Mouse (Mus musculus) limb, embryonic 10.5 days (tissue): Measurements from ENCODE around the gene Sema4a. TPM values are rescaled to one million over a fixed set of nuclear protein-coding genes. Genes with fewer than 3 reads are reported as not detected.

Experiments
- DNase-seq: peaks from one replicate; pipeline ENCODE4 v3.0.0-alpha.2; 2017; ENCODE audit warnings: low spot score
- H3K27ac ChIP-seq: fragments of 300-500 bp; sonication (generic); 2 replicates; pipeline ENCODE4 v1.5.1; 2016; ENCODE audit warnings: mild to moderate bottlenecking
- H3K27me3 ChIP-seq: fragments of 300-500 bp; sonication (generic); 2 replicates; pipeline ENCODE4 v1.6.1; 2016; ENCODE audit warnings: low read depth, mild to moderate bottlenecking; ENCODE audit not compliant: poor library complexity, severe bottlenecking
- H3K36me3 ChIP-seq: fragments of 300-500 bp; sonication (generic); 2 replicates; pipeline ENCODE4 v1.6.1; 2016; ENCODE audit warnings: mild to moderate bottlenecking, moderate library complexity
- H3K4me1 ChIP-seq: fragments of 300-500 bp; sonication (generic); 2 replicates; pipeline ENCODE4 v1.6.1; 2016
- H3K4me3 ChIP-seq: fragments of 300-500 bp; sonication (generic); 2 replicates; pipeline ENCODE4 v1.5.1; 2016; ENCODE audit warnings: mild to moderate bottlenecking, moderate library complexity
- H3K9me3 ChIP-seq: fragments of 300-500 bp; sonication (generic); replicated peaks from 2 replicates; pipeline ENCODE4 v1.6.1; 2016; ENCODE audit warnings: mild to moderate bottlenecking
- WGBS: fragments of 180-500 bp; shearing (Covaris S2); methylation state at CpG from one replicate; pipeline ENCODE4 v1.1.7; 2016; 5-methylcytosine and 5-hydroxymethylcytosine counted together
- microRNA-seq: library from miRNA; unstranded; fragments of <30 nt; microRNA quantifications from one replicate; pipeline ENCODE4, GENCODE M21; 2017
- polyA plus RNA-seq: library from polyadenylated mRNA; unstranded; fragments of >200 nt; fragmentation: Nextera tagmentation; extraction: Ambion mirVana; gene quantifications from 2 replicates; pipeline ENCODE4 v1.2.1, GENCODE M21; 2016

Gene Sema4a
- polyA plus RNA-seq, 1 experiment from 2014 or later = 6.7 TPM

- Histone ChIP-seq H3K27me3 (no peaks in the 10 kb centered on the region), H3K9me3 (no peaks in the 10 kb centered on the region), H3K27ac (peak within 1 kb of the TSS; percentile 98), H3K4me1 (peaks cover 37% of the 10 kb centered on the region), H3K36me3 (peaks cover 54% of the 10 kb centered on the region), H3K4me3 (peak within 1 kb of the TSS; percentile 68)
- under 1% methylated on average over 54 of the region's 54 CpGs for WGBS
- DNase-seq = peak; percentile 94
Measured at GRCm38 (mm10) chr3:88409741-88410644, 51.0 kb downstream of the Sema4a start, which contains the start of gene Pmf1. Gene Pmf1, minus strand, starts transcription at chr3:88410331.

- Histone ChIP-seq H3K36me3 (peaks cover 56% of the 10 kb centered on the region), H3K27ac (peak overlapping the region; percentile 98), H3K27me3 (no peaks in the 10 kb centered on the region), H3K4me3 (peak overlapping the region; percentile 68), H3K4me1 (peaks cover 37% of the 10 kb centered on the region), H3K9me3 (no peaks in the 10 kb centered on the region)
- DNase-seq = no peak
- WGBS = 68% methylated on average over 5 of the region's 5 CpGs
Measured at GRCm38 (mm10) chr3:88408953-88409352, 52.0 kb downstream of the Sema4a start.

GRCm38 (mm10) chr3:88407529-88407928 lies 53.5 kb downstream of the Sema4a start:
- DNase-seq = no peak
- 70% methylated on average over 7 of the region's 7 CpGs for WGBS
- Histone ChIP-seq H3K9me3 (no peaks in the 10 kb centered on the region), H3K36me3 (peaks cover 56% of the 10 kb centered on the region), H3K4me3 (peak overlapping the region; percentile 16; the same call in 1 of the 2 replicates), H3K4me1 (peaks cover 37% of the 10 kb centered on the region), H3K27me3 (no peaks in the 10 kb centered on the region), H3K27ac (no peak overlapping the region)

DNA sequence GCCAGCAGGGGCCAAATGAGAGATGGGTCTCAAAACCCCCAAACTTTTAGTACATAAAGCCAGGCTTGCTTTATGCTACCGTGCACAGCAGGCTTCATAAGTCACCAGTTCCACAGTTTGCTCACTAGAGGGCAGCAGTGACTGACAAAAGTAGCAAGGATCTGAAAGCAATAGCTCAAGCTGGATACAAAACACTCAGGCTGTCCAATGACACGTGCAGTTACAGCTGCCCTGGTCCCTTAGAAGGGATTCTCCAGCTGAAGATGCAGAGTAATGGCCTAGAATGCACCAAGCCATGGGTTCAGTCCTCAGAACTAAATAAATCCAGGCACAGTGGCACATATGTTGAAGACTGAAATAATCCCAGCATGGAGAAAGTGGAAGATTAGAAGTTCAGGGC lies 53.9 kb downstream of the Sema4a start:
- DNase-seq = peak; percentile 65
- H3K36me3 ChIP-seq = peaks cover 56% of the 10 kb centered on the region
- no peak overlapping the region for H3K4me3 ChIP-seq
- 7% methylated on average over 2 of the region's 2 CpGs for WGBS
- H3K27ac ChIP-seq = no peak overlapping the region
- no peaks in the 10 kb centered on the region for H3K9me3 ChIP-seq
- H3K4me1 ChIP-seq = peaks cover 37% of the 10 kb centered on the region
- H3K27me3 ChIP-seq = no peaks in the 10 kb centered on the region

- H3K4me1 ChIP-seq = peaks cover 22% of the 10 kb centered on the region
- H3K27ac ChIP-seq = no peak overlapping the region
- peaks cover 72% of the 10 kb centered on the region for H3K36me3 ChIP-seq
- no peaks in the 10 kb centered on the region for H3K9me3 ChIP-seq
- DNase-seq = no peak
- no peak overlapping the region for H3K4me3 ChIP-seq
- H3K27me3 ChIP-seq = no peaks in the 10 kb centered on the region
- WGBS = 95% methylated on average over 10 of the region's 10 CpGs
Measured at GRCm38 (mm10) chr3:88403522-88404230, 57.3 kb downstream of the Sema4a start.

DNA sequence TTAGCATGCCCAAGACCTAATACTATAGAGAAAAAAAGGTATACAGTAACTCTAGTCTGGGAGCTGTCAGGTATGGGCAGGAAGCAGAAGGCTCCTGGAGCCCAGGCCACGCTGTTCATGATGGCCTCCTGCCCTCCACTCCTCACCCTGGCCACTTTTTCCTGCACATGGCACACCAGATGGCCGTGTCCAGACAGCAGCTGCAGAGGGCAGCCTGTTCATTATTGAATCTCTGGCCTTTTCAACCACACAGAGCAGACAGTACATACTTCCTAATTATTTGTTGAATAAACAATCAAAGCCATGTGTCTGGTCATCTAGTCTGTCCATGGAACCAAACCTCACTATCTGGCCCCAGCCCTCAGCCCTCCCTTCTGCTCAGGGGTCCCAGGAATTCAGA lies 62.3 kb downstream of the Sema4a start:
- H3K4me1 ChIP-seq = peaks cover 4% of the 10 kb centered on the region; the same call in 1 of the 2 replicates
- peaks cover 94% of the 10 kb centered on the region for H3K36me3 ChIP-seq
- no peak for DNase-seq
- H3K27me3 ChIP-seq = no peaks in the 10 kb centered on the region
- H3K27ac ChIP-seq = no peak overlapping the region
- H3K4me3 ChIP-seq = no peak overlapping the region
- WGBS = 83% methylated on average over 2 of the region's 2 CpGs
- H3K9me3 ChIP-seq = no peaks in the 10 kb centered on the region

DNA sequence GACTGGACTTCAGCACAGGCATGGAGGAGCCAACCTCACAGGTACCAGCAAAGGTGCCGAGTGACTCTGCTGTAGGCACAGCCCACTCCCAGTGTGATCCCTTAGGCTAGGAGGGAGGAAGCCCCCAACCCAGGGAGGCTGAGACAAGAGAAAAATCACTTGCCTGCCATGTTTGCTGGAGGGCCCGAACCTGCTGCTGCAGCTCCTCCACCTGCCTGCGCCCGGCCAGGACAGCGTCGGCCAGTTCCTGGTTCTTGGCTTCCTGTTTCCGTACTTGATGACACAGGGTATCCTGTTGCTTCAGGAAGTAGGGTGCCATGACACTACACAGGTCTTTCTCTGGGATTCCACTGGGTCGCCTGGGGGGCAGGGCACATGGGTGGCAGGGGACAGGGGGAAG lies 65.2 kb downstream of the Sema4a start:
- peaks cover 93% of the 10 kb centered on the region for H3K36me3 ChIP-seq
- H3K9me3 ChIP-seq = no peaks in the 10 kb centered on the region
- no peak for DNase-seq
- H3K4me3 ChIP-seq = no peak overlapping the region
- WGBS = 92% methylated on average over 8 of the region's 8 CpGs
- H3K27ac ChIP-seq = no peak overlapping the region
- no peaks in the 10 kb centered on the region for H3K27me3 ChIP-seq
- peaks cover 4% of the 10 kb centered on the region; the same call in 1 of the 2 replicates for H3K4me1 ChIP-seq

DNA sequence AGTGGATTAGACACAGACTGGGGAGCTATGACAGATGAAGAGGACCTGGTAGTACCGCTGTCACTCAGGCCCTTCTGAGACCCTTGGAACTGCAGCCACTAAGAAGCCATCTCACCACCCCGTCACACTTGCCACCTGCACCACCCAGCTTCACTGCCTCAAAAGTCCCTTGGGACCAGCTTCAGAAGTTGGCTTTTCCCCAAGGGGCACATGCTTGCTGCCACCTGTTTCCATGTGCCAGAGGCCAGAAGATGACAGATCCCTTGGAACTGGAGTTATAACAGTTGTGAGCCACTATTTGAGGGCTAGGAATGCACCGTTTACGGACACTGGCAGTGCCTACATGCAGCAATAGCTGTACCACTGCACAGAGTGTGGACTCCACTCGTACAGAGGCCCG lies 65.7 kb downstream of the Sema4a start:
- no peak for DNase-seq
- peaks cover 4% of the 10 kb centered on the region; the same call in 1 of the 2 replicates for H3K4me1 ChIP-seq
- 92% methylated on average over 6 of the region's 6 CpGs for WGBS
- no peaks in the 10 kb centered on the region for H3K9me3 ChIP-seq
- H3K27ac ChIP-seq = no peak overlapping the region
- peaks cover 93% of the 10 kb centered on the region for H3K36me3 ChIP-seq
- H3K27me3 ChIP-seq = no peaks in the 10 kb centered on the region
- no peak overlapping the region for H3K4me3 ChIP-seq

GRCm38 (mm10) chr3:88393776-88394375 lies 67.1 kb downstream of the Sema4a start:
- no peak for DNase-seq
- H3K36me3 ChIP-seq = peaks cover 89% of the 10 kb centered on the region

More at GRCm38 (mm10) chr3:88393776-88394375, 67.1 kb downstream of the Sema4a start:
- no peaks in the 10 kb centered on the region for H3K9me3 ChIP-seq
- no peak overlapping the region for H3K4me3 ChIP-seq
- H3K4me1 ChIP-seq = peaks cover 1% of the 10 kb centered on the region; the same call in 1 of the 2 replicates
- no peak overlapping the region for H3K27ac ChIP-seq
- 87% methylated on average over 9 of the region's 9 CpGs for WGBS
- no peaks in the 10 kb centered on the region for H3K27me3 ChIP-seq

Small RNA genes within 50 kb of the gene (microRNA-seq; reads per million reads assigned to microRNA genes)
- gene Mir7011 = not detected

Other genes with a start within 250 kb of the Sema4a start
- 0.18 and 0.34 TPM in 2 replicates for gene Rhbg, start 206.5 kb downstream of the Sema4a start, polyA plus RNA-seq
- 0.26 TPM in 1 of 2 replicates, not detected in the other for gene Gm38392, start 174.0 kb downstream of the Sema4a start, polyA plus RNA-seq
- 14.0 and 15.4 TPM in 2 replicates for gene Tsacc, start 164.2 kb downstream of the Sema4a start, polyA plus RNA-seq
- 834 and 987 TPM in 2 replicates for gene Cct3, start 164.1 kb downstream of the Sema4a start, polyA plus RNA-seq
- 138 and 142 TPM in 2 replicates for gene Glmp, start 136.2 kb downstream of the Sema4a start, polyA plus RNA-seq
- gene Tmem79, start 125.0 kb downstream of the Sema4a start, polyA plus RNA-seq = 2.9 and 3.3 TPM in 2 replicates
- 94.1 and 94.8 TPM in 2 replicates for gene Smg5, start 124.9 kb downstream of the Sema4a start, polyA plus RNA-seq
- 0.83 and 1.6 TPM in 2 replicates for gene Paqr6, start 96.6 kb downstream of the Sema4a start, polyA plus RNA-seq
- 0.09 and 0.11 TPM in 2 replicates for gene Bglap3, start 88.4 kb downstream of the Sema4a start, polyA plus RNA-seq
- not detected in 2 replicates for gene Bglap2, start 82.5 kb downstream of the Sema4a start, polyA plus RNA-seq
- 0.79 TPM in 1 of 2 replicates, not detected in the other for gene Bglap, start 76.7 kb downstream of the Sema4a start, polyA plus RNA-seq
- gene Pmf1, start 50.9 kb downstream of the Sema4a start, polyA plus RNA-seq = 197 and 220 TPM in 2 replicates
- 16.7 and 18.0 TPM in 2 replicates for gene Slc25a44, start 36.0 kb downstream of the Sema4a start, polyA plus RNA-seq
- 9.2 and 14.5 TPM in 2 replicates for gene Lmna, start 48.8 kb upstream of the Sema4a start, polyA plus RNA-seq
- 28.9 and 34.8 TPM in 2 replicates for gene Mex3a, start 71.2 kb upstream of the Sema4a start, polyA plus RNA-seq
- 1.7 and 3.7 TPM in 2 replicates for gene Rab25, start 87.1 kb upstream of the Sema4a start, polyA plus RNA-seq
- gene Lamtor2, start 91.9 kb upstream of the Sema4a start, polyA plus RNA-seq = 151 and 159 TPM in 2 replicates
- gene Ubqln4, start 92.6 kb upstream of the Sema4a start, polyA plus RNA-seq = 78.8 and 79.5 TPM in 2 replicates
- 199 and 202 TPM in 2 replicates for gene Ssr2, start 114.7 kb upstream of the Sema4a start, polyA plus RNA-seq
- gene Arhgef2, start 144.8 kb upstream of the Sema4a start, polyA plus RNA-seq = 103 and 119 TPM in 2 replicates
- gene Rxfp4, start 192.0 kb upstream of the Sema4a start, polyA plus RNA-seq = not detected in 2 replicates
- 103 and 111 TPM in 2 replicates for gene Khdc4, start 224.6 kb upstream of the Sema4a start, polyA plus RNA-seq